Comparison of ENCODE assay signal across 16 mouse cellular contexts in genomic region chr10:57322717-57323424, GRCm38 (mm10).
"Had no signal": no experiment of that assay in that cellular context is flagged by ENCODE, and none has a peak within 500 bp of the region (broad histone marks: within the 10 kb centered on the region; RNA-seq: fewer than 3 reads in every experiment).

No protein-coding gene starts in this region.

- H3K27me3 ChIP-seq: kidney, embryonic 15.5 days; liver, embryonic 15.5 days; neural tube, embryonic 12.5 days had no signal

- DNase-seq: kidney, adult 2 months; kidney, postnatal 14 days; lung, adult 2 months; lung, postnatal 10 days; lung, postnatal 4 days; midbrain, embryonic 14.5 days; retina, postnatal 1 day; right cerebral cortex, postnatal 14 days; thymus, postnatal 36 days had no signal

- H3K4me3 ChIP-seq: kidney, embryonic 15.5 days; left cerebral cortex, adult 2 months; limb, embryonic 10.5 days; liver, embryonic 15.5 days; midbrain, embryonic 10.5 days; neural tube, embryonic 12.5 days had no signal

- H3K36me3 ChIP-seq: kidney, embryonic 15.5 days; limb, embryonic 10.5 days; liver, embryonic 15.5 days; midbrain, embryonic 10.5 days; neural tube, embryonic 12.5 days had no signal

- H3K4me2 ChIP-seq: kidney, embryonic 15.5 days; liver, embryonic 11.5 days; liver, embryonic 15.5 days; neural tube, embryonic 12.5 days had no signal

- H3K4me1 ChIP-seq: kidney, embryonic 15.5 days; limb, embryonic 10.5 days; liver, embryonic 15.5 days; midbrain, embryonic 10.5 days; neural tube, embryonic 12.5 days had no signal

- H3K27ac ChIP-seq: kidney, embryonic 15.5 days; left cerebral cortex, adult 2 months; limb, embryonic 10.5 days; liver, embryonic 15.5 days; midbrain, embryonic 10.5 days; neural tube, embryonic 12.5 days had no signal

- H3K9me3 ChIP-seq: kidney, embryonic 15.5 days; limb, embryonic 10.5 days; liver, embryonic 15.5 days; midbrain, embryonic 10.5 days; neural tube, embryonic 12.5 days had no signal

- H3K9ac ChIP-seq: kidney, embryonic 15.5 days; liver, embryonic 15.5 days; neural tube, embryonic 12.5 days had no signal
